Mouse (Mus musculus): Measurements from ENCODE around the gene Gm20807.
"Not testable (repeated sequence)": the region's sequence is repeated elsewhere in the genome, so short reads cannot be mapped to it uniquely, and the experiment has no call there.

Gm20807 gene

DNA sequence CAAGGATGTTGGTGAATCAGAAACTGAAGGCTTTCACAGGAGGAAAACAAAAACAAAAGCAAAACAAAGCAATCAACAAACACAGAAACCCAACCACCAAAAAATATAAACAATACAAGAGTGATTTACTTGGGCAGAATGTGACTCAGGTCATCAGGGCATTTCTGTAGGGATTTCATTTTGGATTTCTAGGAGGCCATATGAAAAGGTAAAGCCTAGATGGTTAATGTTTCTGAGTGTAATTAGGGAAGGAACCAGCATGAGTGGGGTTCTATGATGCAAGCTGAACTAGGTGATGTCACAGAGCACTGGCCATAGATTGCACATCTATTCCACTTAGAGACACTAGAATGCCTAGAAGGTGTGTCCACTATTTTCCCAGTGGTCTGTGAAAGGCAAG, at the start of gene Gm20807:
Gene Gm20807, plus strand, starts transcription at position 301 of the 400 bp plus-strand sequence.
- not testable (repeated sequence) for DNase-seq (ENCODE audit: low spot score)

Measured in embryo, embryonic 10.5 days (tissue).